Mouse (Mus musculus): ENCODE measurements at regions not wholly inside any gene's neighbourhood (a gene's known extent, or its start where the extent isn't known, plus 50 kb on each side); places are given as distances from the start of the nearest gene placed in this dataset.

DNA sequence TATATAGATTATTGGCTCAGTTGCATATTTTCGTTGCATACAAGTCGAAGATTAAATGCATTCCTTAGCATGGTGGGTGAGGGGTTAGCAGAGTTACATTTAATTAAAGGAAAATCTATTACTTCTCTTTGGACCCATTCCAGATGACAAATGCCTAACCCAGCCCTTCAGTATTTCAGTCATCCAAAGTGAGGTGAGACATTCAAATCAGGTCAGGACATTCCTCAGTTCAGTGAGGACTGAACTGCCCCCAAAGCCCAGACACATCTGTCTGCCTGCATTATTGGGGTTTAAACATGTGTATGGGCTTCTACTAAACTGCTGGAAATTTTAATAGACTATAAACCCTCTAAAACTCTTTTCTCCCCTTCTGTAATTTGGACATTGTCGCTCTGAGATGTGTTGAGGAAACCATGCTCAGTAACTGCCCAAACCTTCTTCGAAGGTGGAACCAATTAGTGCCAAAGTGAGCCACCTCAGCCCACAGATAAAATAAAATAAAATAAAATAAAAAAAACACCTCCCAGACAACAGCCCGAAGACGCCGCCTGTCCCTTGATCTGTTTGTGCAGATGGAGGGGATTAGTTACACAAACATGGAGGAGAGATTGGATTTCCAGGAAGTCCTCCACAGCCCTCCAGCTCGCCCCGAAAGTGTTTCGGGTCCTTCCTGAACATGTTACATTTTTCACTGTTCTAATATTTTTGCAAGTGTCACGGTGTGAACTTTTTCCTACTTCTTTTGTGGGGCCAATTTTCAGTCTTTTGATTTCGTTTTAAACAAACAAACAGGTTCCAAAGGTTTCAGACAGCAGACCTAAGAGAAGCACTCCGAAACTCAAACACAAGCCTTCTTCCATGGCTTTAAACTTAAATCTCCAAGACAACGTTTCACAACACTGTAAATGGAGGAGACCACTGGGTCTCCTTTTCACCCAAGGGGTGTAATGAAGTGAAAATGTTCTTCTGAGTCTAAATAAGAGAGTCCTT is 65.6 kb upstream of the Kdr start:
- no peaks in the 10 kb centered on the region for H3K4me1 ChIP-seq (ENCODE audit: control insufficient read depth, insufficient read depth)
- no peak overlapping the region for H3K27ac ChIP-seq (ENCODE audit: low read depth)
- no peaks in the 10 kb centered on the region for H3K9me3 ChIP-seq (replicated peaks; ENCODE audit: control insufficient read depth, low read length)
- ATAC-seq (ENCODE audit: insufficient read depth, low read depth) (no peak), DNase-seq (ENCODE audit: low spot score) (no peak)
- TF ChIP-seq EP300 (IDR thresholded peaks at IDR 0.05; ENCODE audit: low read depth): no peak
- no peaks in the 10 kb centered on the region for H3K27me3 ChIP-seq (ENCODE audit: control insufficient read depth, insufficient read depth, low read length)
- H3K4me2 ChIP-seq (ENCODE audit: low read depth, low read length): no peak overlapping the region
- H3K9ac ChIP-seq (replicated peaks; ENCODE audit: low read depth, low read length): no peak overlapping the region
- no peak overlapping the region for H3K4me3 ChIP-seq (ENCODE audit: low read depth, low read length)
- no peaks in the 10 kb centered on the region for H3K36me3 ChIP-seq (replicated peaks; ENCODE audit: control insufficient read depth, insufficient read depth, low read length)
- WGBS: 72% methylated on average over 14 of the region's 14 CpGs

DNA sequence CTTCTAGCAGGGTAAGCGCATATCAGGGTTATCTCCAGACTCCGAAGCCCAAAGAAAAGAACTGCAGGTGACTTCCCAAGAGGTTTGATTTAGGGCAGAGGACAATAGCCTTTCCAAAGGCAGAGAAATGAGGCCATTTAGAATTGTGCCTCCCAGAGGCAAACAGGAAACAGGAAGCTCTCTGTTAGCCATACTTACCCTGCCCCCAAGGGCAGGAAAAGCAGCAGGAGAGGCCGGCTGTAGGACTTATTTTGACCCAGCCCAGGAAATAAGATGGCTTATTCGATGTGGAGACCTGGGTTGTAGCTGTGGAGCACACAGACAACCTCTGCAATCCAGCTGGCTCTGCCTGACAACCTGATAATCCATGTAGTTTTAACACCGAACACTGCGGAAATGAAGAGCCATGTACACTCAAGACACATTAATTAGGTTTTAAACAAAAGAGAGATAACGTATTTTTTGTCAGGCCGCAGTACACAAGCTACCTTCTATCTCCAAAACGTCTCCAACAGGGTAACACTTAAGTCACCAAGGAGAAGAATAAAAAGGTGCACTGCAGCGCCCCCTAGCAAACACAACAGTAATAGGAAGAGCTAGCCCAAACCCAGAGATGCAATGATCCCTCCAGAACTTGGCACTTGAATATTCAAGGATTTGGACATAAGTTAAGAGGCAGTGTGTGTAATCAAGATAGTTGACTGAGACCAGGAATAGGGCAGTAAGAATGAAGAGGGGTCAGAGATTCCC is 62.4 kb upstream of the Kdr start:
- peak; percentile 57 for ATAC-seq (ENCODE audit: insufficient read depth, low read depth)

DNA sequence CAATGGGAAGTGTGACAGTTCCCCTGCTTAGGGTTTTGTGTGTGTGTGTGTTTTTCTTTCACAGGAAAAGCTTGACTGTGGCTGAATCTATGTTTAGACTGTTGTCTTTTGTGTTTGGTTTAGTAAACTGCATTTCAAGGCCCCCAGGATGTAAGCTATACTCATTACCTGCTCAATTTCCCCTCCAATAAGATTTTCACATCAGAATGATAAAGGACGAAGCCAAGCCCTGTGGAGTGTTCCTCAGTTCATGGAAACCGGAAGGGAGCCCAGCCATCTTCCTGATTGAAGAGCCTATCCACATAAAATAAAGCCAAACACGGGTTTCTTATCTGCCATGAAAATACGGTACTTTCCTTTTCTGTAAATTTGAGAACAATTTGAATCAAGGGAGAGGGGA is 50.5 kb upstream of the Kdr start:
- Histone ChIP-seq H3K27me3 (ENCODE audit: control insufficient read depth, insufficient read depth, low read length) (no peaks in the 10 kb centered on the region), H3K4me2 (ENCODE audit: low read depth, low read length) (no peak overlapping the region), H3K4me3 (ENCODE audit: low read depth, low read length) (no peak overlapping the region), H3K27ac (ENCODE audit: low read depth) (peak overlapping the region; percentile 60), H3K9me3 (replicated peaks; ENCODE audit: control insufficient read depth, low read length) (no peaks in the 10 kb centered on the region), H3K36me3 (replicated peaks; ENCODE audit: control insufficient read depth, insufficient read depth, low read length) (no peaks in the 10 kb centered on the region), H3K9ac (replicated peaks; ENCODE audit: low read depth, low read length) (no peak overlapping the region), H3K4me1 (ENCODE audit: control insufficient read depth, insufficient read depth) (no peaks in the 10 kb centered on the region)
- TF ChIP-seq EP300 (IDR thresholded peaks at IDR 0.05; ENCODE audit: low read depth) (0 out of 2 replicates have a peak, but pooled peaks have one; percentile 26), CTCF (IDR thresholded peaks at IDR 0.05; ENCODE audit: low read depth) (no peak)
- no peak for DNase-seq (ENCODE audit: low spot score)
- 46% methylated on average over 4 of the region's 4 CpGs for whole genome bisulfite sequencing
- no peak for ATAC-seq (ENCODE audit: insufficient read depth, low read depth)

More for the DNA sequence above, 62.4 kb upstream of the Kdr start:
- peak overlapping the region; percentile 71 for H3K27ac ChIP-seq (ENCODE audit: low read depth)
- no peak overlapping the region for H3K4me3 ChIP-seq (ENCODE audit: low read depth, low read length)
- TF ChIP-seq CTCF (IDR thresholded peaks at IDR 0.05; ENCODE audit: low read depth) (peak; percentile 35), EP300 (IDR thresholded peaks at IDR 0.05; ENCODE audit: low read depth) (no peak; the same call in 1 of the 2 replicates)
- H3K4me2 ChIP-seq (ENCODE audit: low read depth, low read length): no peak overlapping the region
- H3K4me1 ChIP-seq (ENCODE audit: control insufficient read depth, insufficient read depth): no peaks in the 10 kb centered on the region
- H3K36me3 ChIP-seq (replicated peaks; ENCODE audit: control insufficient read depth, insufficient read depth, low read length): no peaks in the 10 kb centered on the region
- DNase-seq (ENCODE audit: low spot score): no peak
- H3K9me3 ChIP-seq (replicated peaks; ENCODE audit: control insufficient read depth, low read length): 0 out of 2 replicates have a peak, but pooled peaks cover 5% of the 10 kb centered on the region
- no peak overlapping the region for H3K9ac ChIP-seq (replicated peaks; ENCODE audit: low read depth, low read length)
- WGBS: 53% methylated on average over 10 of the region's 10 CpGs
- no peaks in the 10 kb centered on the region for H3K27me3 ChIP-seq (ENCODE audit: control insufficient read depth, insufficient read depth, low read length)

Measured in heart, postnatal 0 days (tissue).